Mouse (Mus musculus) midbrain, embryonic 14.5 days (tissue): ENCODE data around the gene Las1l. TPM values are rescaled to one million over a fixed set of nuclear protein-coding genes. Genes with fewer than 3 reads are reported as not detected.

Source experiments
- ATAC-seq: fragments of 200-750 bp; cut with Nextera tagmentation; 2 replicates; pipeline ENCODE4 v1.8.0; 2017; ENCODE audit warnings: moderate number of reproducible peaks, moderate library complexity; ENCODE audit not compliant: low FRiP score, low TSS enrichment
- DNase-seq: peaks from one replicate; pipeline ENCODE4 v3.0.0-alpha.2; 2015
- H3K27ac ChIP-seq: fragments of 300-500 bp; sonication (generic); replicated peaks from 2 replicates; pipeline ENCODE4 v1.5.1; 2014; ENCODE audit warnings: mild to moderate bottlenecking, low read depth, low read length, moderate library complexity
- H3K27me3 ChIP-seq: fragments of 300-500 bp; sonication (generic); 2 replicates; pipeline ENCODE4 v1.6.1; 2014; ENCODE audit warnings: low read length, control low read depth, mixed read lengths; ENCODE audit not compliant: control insufficient read depth, insufficient read depth
- H3K36me3 ChIP-seq: fragments of 300-500 bp; sonication (generic); 2 replicates; pipeline ENCODE4 v1.6.1; 2014; ENCODE audit warnings: low read length, control low read depth; ENCODE audit not compliant: control insufficient read depth, insufficient read depth
- H3K4me1 ChIP-seq: fragments of 300-500 bp; sonication (generic); 2 replicates; pipeline ENCODE4 v1.6.1; 2014; ENCODE audit warnings: mild to moderate bottlenecking, antibody characterized with exemption, low read length, control low read depth; ENCODE audit not compliant: control insufficient read depth, insufficient read depth
- H3K4me2 ChIP-seq: fragments of 300-500 bp; sonication (generic); 2 replicates; pipeline ENCODE4 v1.6.1; 2014; ENCODE audit warnings: mild to moderate bottlenecking, low read length, moderate library complexity
- H3K4me3 ChIP-seq: fragments of 300-500 bp; sonication (generic); replicated peaks from 2 replicates; pipeline ENCODE4 v1.5.1; 2014; ENCODE audit warnings: low read depth, low read length
- H3K9ac ChIP-seq: fragments of 300-500 bp; sonication (generic); replicated peaks from 2 replicates; pipeline ENCODE4 v1.6.1; 2014; ENCODE audit warnings: mild to moderate bottlenecking, low read length, moderate library complexity
- H3K9me3 ChIP-seq: fragments of 300-500 bp; sonication (generic); 2 replicates; pipeline ENCODE4 v1.6.1; 2016; ENCODE audit warnings: low read length, control low read depth, mixed read lengths; ENCODE audit not compliant: control insufficient read depth
- WGBS: fragments of 180-500 bp; shearing (Covaris S2); extraction: QIAGEN DNeasy Blood & Tissue Kit; methylation state at CpG from one replicate; pipeline ENCODE4 v1.1.7; 2014; 5-methylcytosine and 5-hydroxymethylcytosine counted together
- polyA plus RNA-seq: library from polyadenylated mRNA; unstranded; fragments of >200 nt; fragmentation: Nextera tagmentation; extraction: Ambion mirVana; gene quantifications from 2 replicates; pipeline ENCODE4 v1.2.1, GENCODE M21; 2014

Las1l gene
- polyA plus RNA-seq = 53.1 and 53.3 TPM in 2 replicates

- H3K36me3 ChIP-seq = no peaks in the 10 kb centered on the region
- ATAC-seq (peak; percentile 100), DNase-seq (peak; percentile 94)
- H3K4me1 ChIP-seq = peaks cover 4% of the 10 kb centered on the region; the same call in 1 of the 2 replicates
- H3K9me3 ChIP-seq = no peaks in the 10 kb centered on the region
- H3K27me3 ChIP-seq = no peaks in the 10 kb centered on the region
- peak within 1 kb of the TSS; percentile 53 for H3K9ac ChIP-seq
- 23% methylated on average over 42 of the region's 42 CpGs for WGBS
- H3K27ac ChIP-seq = peak within 1 kb of the TSS; percentile 37; the same call in 1 of the 2 replicates
- H3K4me2 ChIP-seq = peak within 1 kb of the TSS; percentile 65
- peak within 1 kb of the TSS; percentile 53 for H3K4me3 ChIP-seq
These were observed at the start of gene Las1l for GRCm38 (mm10) chrX:95956497-95957293. TSS of gene Las1l (minus strand) at chrX:95956962.

- Histone ChIP-seq H3K36me3 (no peaks in the 10 kb centered on the region), H3K4me3 (no peak overlapping the region), H3K4me1 (no peaks in the 10 kb centered on the region), H3K27ac (no peak overlapping the region), H3K9me3 (no peaks in the 10 kb centered on the region), H3K4me2 (no peak overlapping the region), H3K9ac (no peak overlapping the region), H3K27me3 (no peaks in the 10 kb centered on the region)
- 79% methylated on average over 6 of the region's 6 CpGs for WGBS
- DNase-seq (peak; percentile 21), ATAC-seq (no peak)
These were observed 49.6 kb upstream of the Las1l start for GRCm38 (mm10) chrX:96006395-96006794.

GRCm38 (mm10) chrX:95999601-96000000, 42.8 kb upstream of the Las1l start:
- H3K9me3 ChIP-seq = no peaks in the 10 kb centered on the region
- 74% methylated on average over 6 of the region's 6 CpGs for WGBS
- no peak overlapping the region for H3K9ac ChIP-seq
- ATAC-seq = no peak
- no peaks in the 10 kb centered on the region for H3K36me3 ChIP-seq
- H3K27me3 ChIP-seq = no peaks in the 10 kb centered on the region
- H3K27ac ChIP-seq = no peak overlapping the region
- H3K4me2 ChIP-seq = no peak overlapping the region
- no peak for DNase-seq
- no peak overlapping the region for H3K4me3 ChIP-seq
- no peaks in the 10 kb centered on the region for H3K4me1 ChIP-seq

GRCm38 (mm10) chrX:95993206-95993605, 36.4 kb upstream of the Las1l start:
- 68% methylated on average over 3 of the region's 3 CpGs for WGBS

GRCm38 (mm10) chrX:95969936-95970335, 13.2 kb upstream of the Las1l start:
- 78% methylated on average over 9 of the region's 9 CpGs for WGBS
- no peak overlapping the region for H3K9ac ChIP-seq

More at GRCm38 (mm10) chrX:95993206-95993605, 36.4 kb upstream of the Las1l start:
- Histone ChIP-seq H3K36me3 (no peaks in the 10 kb centered on the region), H3K4me3 (no peak overlapping the region), H3K27me3 (no peaks in the 10 kb centered on the region), H3K27ac (no peak overlapping the region), H3K4me2 (no peak overlapping the region), H3K9me3 (no peaks in the 10 kb centered on the region), H3K4me1 (no peaks in the 10 kb centered on the region), H3K9ac (no peak overlapping the region)
- ATAC-seq = no peak
- no peak for DNase-seq

GRCm38 (mm10) chrX:95969116-95969515, 12.4 kb upstream of the Las1l start:
- H3K4me2 ChIP-seq = peak overlapping the region; percentile 61
- no peaks in the 10 kb centered on the region for H3K36me3 ChIP-seq
- no peak; the same call in 1 of the 2 replicates for ATAC-seq
- no peaks in the 10 kb centered on the region for H3K9me3 ChIP-seq
- H3K4me3 ChIP-seq = no peak overlapping the region
- H3K27me3 ChIP-seq = no peaks in the 10 kb centered on the region
- no peaks in the 10 kb centered on the region for H3K4me1 ChIP-seq
- no peak overlapping the region for H3K9ac ChIP-seq
- DNase-seq = no peak
- WGBS = 26% methylated on average over 6 of the region's 6 CpGs
- H3K27ac ChIP-seq = peak overlapping the region; percentile 91

More at GRCm38 (mm10) chrX:95969936-95970335, 13.2 kb upstream of the Las1l start:
- Histone ChIP-seq H3K4me1 (no peaks in the 10 kb centered on the region), H3K9me3 (no peaks in the 10 kb centered on the region), H3K27ac (no peak overlapping the region), H3K27me3 (no peaks in the 10 kb centered on the region), H3K36me3 (no peaks in the 10 kb centered on the region), H3K4me3 (no peak overlapping the region), H3K4me2 (no peak overlapping the region)
- no peak for DNase-seq
- no peak for ATAC-seq

- Histone ChIP-seq H3K4me1 (no peaks in the 10 kb centered on the region), H3K27me3 (no peaks in the 10 kb centered on the region), H3K4me2 (peak overlapping the region; percentile 61), H3K4me3 (peak overlapping the region; percentile 35), H3K9ac (peak overlapping the region; percentile 52), H3K36me3 (no peaks in the 10 kb centered on the region), H3K27ac (peak overlapping the region; percentile 91), H3K9me3 (no peaks in the 10 kb centered on the region)
- peak; percentile 90 for DNase-seq
- peak; percentile 91 for ATAC-seq
- 12% methylated on average over 6 of the region's 6 CpGs for WGBS
These were observed 11.8 kb upstream of the Las1l start for GRCm38 (mm10) chrX:95968594-95968965.

- Histone ChIP-seq H3K9me3 (no peaks in the 10 kb centered on the region), H3K4me2 (peak overlapping the region; percentile 61), H3K27ac (peak overlapping the region; percentile 91), H3K36me3 (no peaks in the 10 kb centered on the region), H3K9ac (peak overlapping the region; percentile 52), H3K4me3 (peak overlapping the region; percentile 35), H3K4me1 (no peaks in the 10 kb centered on the region), H3K27me3 (no peaks in the 10 kb centered on the region)
- ATAC-seq (peak; percentile 87), DNase-seq (peak; percentile 87)
- 24% methylated on average over 28 of the region's 28 CpGs for WGBS
These were observed 11.3 kb upstream of the Las1l start for GRCm38 (mm10) chrX:95967847-95968593.
